In genomic region chr3:105054952-105055351, GRCm38 (mm10) we compare ENCODE assay signal across 8 mouse cellular contexts. TPM values are rescaled to one million over a fixed set of nuclear protein-coding genes. Genes with fewer than 3 reads are reported as not detected.
DNase-seq lines count a peak whose midpoint lies in the region; ATAC-seq and TF ChIP-seq lines count a peak whose summit lies in the region.

No protein-coding gene starts in this region.

- peak overlapping the region; percentile 89 for H3K27ac ChIP-seq in bone marrow macrophage, adult 2 months (ENCODE audit: insufficient read depth, low read depth, low read length)
- peak overlapping the region; percentile 83; the same call in 1 of the 2 replicates for H3K27ac ChIP-seq in lung, embryonic 14.5 days (ENCODE audit: low read depth)

- no peaks in the 10 kb centered on the region for H3K9me3 ChIP-seq in megakaryocyte, embryonic 14.5 days
- H3K9me3 ChIP-seq in lung, embryonic 14.5 days (ENCODE audit: low read depth, low read length), result no peaks in the 10 kb centered on the region

- peaks cover 34% of the 10 kb centered on the region for H3K4me1 ChIP-seq in megakaryocyte, embryonic 14.5 days
- H3K4me1 ChIP-seq in bone marrow macrophage, adult 2 months (ENCODE audit: control insufficient read depth, insufficient read depth, low read length), result peaks cover 36% of the 10 kb centered on the region
- H3K4me1 ChIP-seq in lung, embryonic 14.5 days (ENCODE audit: insufficient read depth), result peaks cover 15% of the 10 kb centered on the region; the same call in 1 of the 2 replicates

- ATAC-seq in megakaryocyte, adult 5-6 weeks (ENCODE audit: poor library complexity, severe bottlenecking), result no peak
- ATAC-seq in lung, embryonic 14.5 days (ENCODE audit: insufficient read depth), result peak; percentile 9; the same call in 1 of the 2 replicates
- no peak for ATAC-seq in inflammation-experienced regulatory T-cells, adult 6 months

- peak overlapping the region; percentile 33 for H3K4me2 ChIP-seq in lung, embryonic 14.5 days

- peaks cover 56% of the 10 kb centered on the region for H3K27me3 ChIP-seq in megakaryocyte, embryonic 14.5 days (replicated peaks)
- H3K27me3 ChIP-seq in lung, embryonic 14.5 days (ENCODE audit: insufficient read depth, low read length), result no peaks in the 10 kb centered on the region

- 30% methylated on average over 7 of the region's 7 CpGs for WGBS in lung, embryonic 14.5 days

- peak overlapping the region; percentile 1 for H3K4me3 ChIP-seq in megakaryocyte, embryonic 14.5 days (replicated peaks)
- H3K4me3 ChIP-seq in bone marrow macrophage, adult 2 months (ENCODE audit: insufficient read depth, low read length), result peak overlapping the region; percentile 33
- no peak overlapping the region; the same call in 1 of the 2 replicates for H3K4me3 ChIP-seq in lung, embryonic 14.5 days (ENCODE audit: low read depth, low read length)

- no peak overlapping the region for H3K9ac ChIP-seq in lung, embryonic 14.5 days

- TF ChIP-seq POLR2A in bone marrow macrophage, adult 2 months (IDR thresholded peaks at IDR 0.05; ENCODE audit: borderline replicate concordance, low read depth, low read length), result no peak

- TF ChIP-seq CTCF in bone marrow macrophage, adult 2 months (IDR thresholded peaks at IDR 0.05; ENCODE audit: low read depth, low read length), result no peak
- no peak for TF ChIP-seq CTCF in lung, embryonic 14.5 days (IDR thresholded peaks at IDR 0.05; ENCODE audit: low read depth)

- DNase-seq in heart, postnatal 4 days, result peak; percentile 72
- DNase-seq in lung, embryonic 14.5 days, result peak; percentile 69
- DNase-seq in cerebellum, postnatal 10 days, result no peak
- no peak for DNase-seq in spleen, adult 18-20 months

- no peaks in the 10 kb centered on the region for H3K36me3 ChIP-seq in megakaryocyte, embryonic 14.5 days (replicated peaks; ENCODE audit: low read length)
- H3K36me3 ChIP-seq in lung, embryonic 14.5 days (ENCODE audit: insufficient read depth), result no peaks in the 10 kb centered on the region

RNA-seq across cellular contexts. Expression of gene Cttnbp2nl, which starts 2.0 kb away (rescaled TPM):
- polyA plus RNA-seq in megakaryocyte, embryonic 14.5 days (2012; ENCODE audit: insufficient read depth, low replicate concordance), result 2.2 TPM in 1 of 2 replicates, not detected in the other
- total RNA-seq in megakaryocyte, adult 5-6 weeks (2015), result 0.58 and 1.5 TPM in 2 replicates
- total RNA-seq in megakaryocyte, adult 5-6 weeks (2017), result 0.77 and 1.4 TPM in 2 replicates
- polyA plus RNA-seq in bone marrow macrophage, adult 2 months (2012; ENCODE audit: insufficient read depth, insufficient read length, missing spikeins), result 94.8 and 127 TPM in 2 replicates
- total RNA-seq in heart, postnatal 4 days (2021), result 10 to 100 TPM; 35.3 to 36.3 TPM
- polyA plus RNA-seq in lung, embryonic 14.5 days (2014; fragmentation: Nextera tagmentation; extraction: Ambion mirVana), result 38.5 and 42.3 TPM in 2 replicates
- under 1 TPM in 1 of 3 experiments, not detected in 2; 0.29 TPM for polyA plus RNA-seq in inflammation-experienced regulatory T-cells, adult 6 months (2017; shearing (Covaris generic))

RNA-seq across cellular contexts. Expression of gene 4930564D02Rik, which starts 11.7 kb away (rescaled TPM):
- polyA plus RNA-seq in megakaryocyte, embryonic 14.5 days (2012; ENCODE audit: insufficient read depth, low replicate concordance), result not detected in 2 replicates
- not detected in 2 replicates for total RNA-seq in megakaryocyte, adult 5-6 weeks (2015)
- not detected in 2 replicates for total RNA-seq in megakaryocyte, adult 5-6 weeks (2017)
- polyA plus RNA-seq in bone marrow macrophage, adult 2 months (2012; ENCODE audit: insufficient read depth, insufficient read length, missing spikeins), result not detected in 2 replicates
- not detected for total RNA-seq in heart, postnatal 4 days (2021)
- polyA plus RNA-seq in lung, embryonic 14.5 days (2014; fragmentation: Nextera tagmentation; extraction: Ambion mirVana), result not detected in 2 replicates
- not detected for polyA plus RNA-seq in inflammation-experienced regulatory T-cells, adult 6 months (2017; shearing (Covaris generic))

Comparison
In these comparisons a context has a peak if more than half of its experiments do, and no peak if none do; other contexts are left out.
1. DNase-seq: peak in heart, postnatal 4 days (single experiment) and lung, embryonic 14.5 days (single experiment); none in cerebellum, postnatal 10 days (0 of 2) and spleen, adult 18-20 months (0 of 2).
2. RNA of gene Cttnbp2nl, which starts 2.0 kb away (polyA plus RNA-seq): 94.8 to 127 TPM in bone marrow macrophage, adult 2 months and 38.5 to 42.3 TPM in lung, embryonic 14.5 days; 2.2 TPM in megakaryocyte, embryonic 14.5 days and 0.29 TPM in inflammation-experienced regulatory T-cells, adult 6 months; every median in the first group is over 10 times any median in the second.